Mouse (Mus musculus) adrenal gland, postnatal 4 days (tissue): ENCODE measurements around the gene Gdf5. TPM values are rescaled to one million over a fixed set of nuclear protein-coding genes. Genes with fewer than 3 reads are reported as not detected.
"Not testable (repeated sequence)": the region's sequence is repeated elsewhere in the genome, so short reads cannot be mapped to it uniquely, and the experiment has no call there.

Experiments used
- DNase-seq, 2 experiments: peaks; one replicate each; pipeline ENCODE4 v3.0.0; 2021 to 2022; ENCODE audit warnings: low spot score in 2 of 2, mixed read lengths in 2 of 2
- total RNA-seq, 2 experiments: library from RNA; stranded (reverse); gene quantifications; 2 replicates each; pipeline ENCODE4 v1.2.3; 2021

Gdf5 gene
- total RNA-seq, 2 experiments from 2014 or later: 0.64 to 1.1 TPM

- DNase-seq: peak; percentile 38 to 55
These were observed 3.3 kb downstream of the Gdf5 start for GRCm38 (mm10) chr2:155941697-155942442.

GRCm38 (mm10) chr2:155940681-155941080, 4.5 kb downstream of the Gdf5 start, which contains the start of gene Gm15557:
Gene Gm15557 (plus strand): TSS chr2:155940728.
- no peak for DNase-seq

- no peak for DNase-seq
These were observed 5.2 kb downstream of the Gdf5 start for GRCm38 (mm10) chr2:155939897-155940529.

DNA sequence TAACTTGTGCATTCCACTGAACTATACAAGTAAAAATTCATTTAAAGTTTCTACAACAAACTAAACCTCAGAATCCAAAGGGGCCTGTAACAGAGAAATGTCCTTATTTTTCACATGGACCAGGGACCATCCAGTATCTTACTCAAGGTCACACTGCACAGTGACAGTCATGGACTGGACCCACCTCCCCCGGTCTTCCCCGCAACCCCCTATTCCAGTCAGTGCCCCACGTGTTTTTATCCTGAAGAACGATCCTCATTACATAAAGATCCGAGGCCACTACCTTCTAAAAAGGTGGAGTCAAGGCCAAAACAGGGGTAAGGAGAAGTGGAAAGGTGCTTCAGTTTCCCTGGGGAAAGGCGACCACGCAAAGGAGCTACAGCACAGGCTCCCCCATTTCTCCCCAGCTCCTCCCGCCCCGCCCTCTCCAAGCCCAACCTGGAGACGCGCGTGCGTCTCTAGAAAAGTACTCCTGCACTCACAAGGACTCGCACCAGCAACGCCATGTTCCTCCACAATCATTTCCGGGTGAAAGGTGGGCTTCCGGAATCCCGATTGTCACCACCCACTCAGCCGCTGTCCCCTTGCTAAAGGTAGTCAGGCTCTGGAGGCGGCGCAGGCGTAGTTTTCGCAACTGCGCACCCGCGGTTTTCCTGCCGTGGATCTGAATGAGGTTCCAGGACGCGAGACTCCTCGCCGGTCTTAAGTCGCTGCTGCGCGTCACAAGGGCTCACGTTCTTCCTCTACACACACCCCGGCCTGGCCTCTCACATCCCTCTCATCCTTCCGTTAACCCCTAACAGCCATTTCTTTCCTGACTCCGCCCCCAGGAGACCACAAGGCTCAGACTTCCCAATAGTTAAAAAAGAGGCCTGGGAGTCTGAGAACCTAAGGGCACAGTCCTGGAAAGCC, 15.4 kb downstream of the Gdf5 start, which contains the start of gene Uqcc1:
Gene Uqcc1 (minus strand): TSS at position 780 of the 912 bp plus-strand sequence.
- peak; percentile 68 to 87 for DNase-seq

DNA sequence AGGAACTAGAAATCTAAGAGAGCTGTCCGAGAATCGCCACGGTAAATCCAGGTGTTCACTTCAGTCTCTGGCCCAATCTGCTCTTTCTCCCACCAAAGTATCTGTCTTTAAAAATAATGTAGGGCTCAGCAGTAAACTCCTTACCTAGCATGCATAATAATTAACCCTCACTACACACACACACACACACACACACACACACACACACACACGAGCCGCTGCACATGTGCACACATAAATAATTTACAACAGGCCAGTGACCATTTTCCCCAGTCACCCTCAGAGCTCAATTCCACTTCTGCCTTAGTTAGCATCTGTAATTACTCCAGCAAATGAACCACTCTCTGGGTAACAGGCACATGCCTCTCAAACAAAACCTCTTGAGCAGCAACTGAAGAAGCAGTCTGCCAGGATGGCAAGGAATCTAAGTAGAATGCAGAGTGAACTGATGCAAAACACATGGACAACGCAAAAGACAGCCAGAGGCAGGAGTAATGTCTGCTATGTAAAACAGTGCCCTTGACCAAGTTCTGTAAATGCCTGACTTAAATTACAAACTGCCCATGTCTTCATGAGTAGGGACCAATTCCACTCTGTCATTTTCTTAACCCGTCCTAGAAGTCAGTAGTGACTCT, 16.3 kb downstream of the Gdf5 start:
- DNase-seq: no peak

DNA sequence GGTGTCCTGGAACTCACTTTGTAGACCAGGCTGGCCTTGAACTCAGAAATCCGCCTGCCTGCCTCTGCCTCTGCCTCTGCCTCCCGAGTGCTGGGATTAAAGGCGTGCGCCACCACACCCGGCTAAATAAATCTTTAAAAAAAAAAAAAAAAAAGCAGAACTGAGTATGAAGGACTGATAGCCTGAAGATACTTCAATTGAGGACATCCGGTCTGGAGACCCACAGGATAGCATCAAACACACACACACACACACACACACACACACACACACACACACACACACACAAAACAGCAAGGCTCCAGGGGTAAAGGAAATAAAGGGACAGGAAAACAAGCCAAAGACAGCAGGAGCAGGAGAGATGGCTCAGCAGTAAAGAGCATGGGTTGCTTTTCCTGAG, 20.0 kb downstream of the Gdf5 start:
- not testable (repeated sequence) for DNase-seq

GRCm38 (mm10) chr2:155923143-155923542, 22.0 kb downstream of the Gdf5 start:
- DNase-seq: no peak

GRCm38 (mm10) chr2:155914684-155915083, 30.5 kb downstream of the Gdf5 start:
- no peak for DNase-seq

DNA sequence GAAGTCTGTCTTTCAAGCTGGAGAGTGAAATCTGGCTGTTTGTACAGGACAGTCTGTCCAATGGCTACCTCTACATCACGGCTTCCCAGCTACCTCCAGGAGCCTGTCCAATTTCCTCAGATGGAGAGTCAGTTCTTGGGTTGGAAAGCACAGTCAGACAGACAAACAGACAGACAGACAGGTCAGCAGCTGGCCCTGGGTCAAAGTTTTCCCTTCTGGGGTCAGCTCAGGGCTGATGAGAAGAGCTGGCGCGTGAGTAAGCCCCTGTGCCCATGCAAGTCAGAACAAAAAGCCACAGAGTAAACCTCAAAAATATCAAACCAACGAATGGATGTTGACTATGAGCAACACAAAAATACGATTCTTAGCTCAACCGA, 41.5 kb downstream of the Gdf5 start:
- no peak for DNase-seq

- no peak for DNase-seq
These were observed 42.1 kb downstream of the Gdf5 start for GRCm38 (mm10) chr2:155902989-155903631.

DNA sequence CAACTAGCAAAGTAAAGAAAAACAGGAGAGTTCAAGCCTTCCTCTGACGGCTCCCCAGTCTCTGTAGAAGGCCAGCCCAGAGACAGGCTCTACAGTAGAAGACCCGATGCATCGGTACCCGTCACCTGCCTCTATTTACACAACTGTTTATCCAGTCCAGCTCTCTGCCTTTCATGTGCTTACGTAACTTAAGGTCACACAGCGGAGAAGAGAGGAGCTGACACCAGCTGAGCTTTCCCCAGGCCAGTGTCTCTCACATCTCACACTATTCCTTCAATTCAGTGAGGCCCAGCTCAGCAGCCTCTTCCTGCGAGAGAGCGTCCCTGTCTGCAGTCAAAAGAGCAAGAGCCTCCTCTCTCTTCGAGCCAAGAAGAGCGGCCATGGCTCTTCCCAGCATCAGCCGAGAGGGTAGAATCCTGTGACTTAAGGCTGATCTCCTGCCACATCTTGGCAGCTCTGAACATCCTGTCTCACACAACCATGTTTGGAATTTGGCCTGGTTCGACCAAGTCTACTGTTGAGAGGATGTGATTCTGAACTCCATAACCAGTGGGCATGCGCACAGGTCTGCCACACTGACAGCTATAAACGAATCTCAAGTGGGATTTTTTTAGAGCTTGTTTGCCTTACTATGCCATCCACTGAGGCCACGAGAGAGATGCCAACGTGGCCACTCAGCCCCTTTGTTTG, 50.0 kb downstream of the Gdf5 start:
- no peak for DNase-seq

DNA sequence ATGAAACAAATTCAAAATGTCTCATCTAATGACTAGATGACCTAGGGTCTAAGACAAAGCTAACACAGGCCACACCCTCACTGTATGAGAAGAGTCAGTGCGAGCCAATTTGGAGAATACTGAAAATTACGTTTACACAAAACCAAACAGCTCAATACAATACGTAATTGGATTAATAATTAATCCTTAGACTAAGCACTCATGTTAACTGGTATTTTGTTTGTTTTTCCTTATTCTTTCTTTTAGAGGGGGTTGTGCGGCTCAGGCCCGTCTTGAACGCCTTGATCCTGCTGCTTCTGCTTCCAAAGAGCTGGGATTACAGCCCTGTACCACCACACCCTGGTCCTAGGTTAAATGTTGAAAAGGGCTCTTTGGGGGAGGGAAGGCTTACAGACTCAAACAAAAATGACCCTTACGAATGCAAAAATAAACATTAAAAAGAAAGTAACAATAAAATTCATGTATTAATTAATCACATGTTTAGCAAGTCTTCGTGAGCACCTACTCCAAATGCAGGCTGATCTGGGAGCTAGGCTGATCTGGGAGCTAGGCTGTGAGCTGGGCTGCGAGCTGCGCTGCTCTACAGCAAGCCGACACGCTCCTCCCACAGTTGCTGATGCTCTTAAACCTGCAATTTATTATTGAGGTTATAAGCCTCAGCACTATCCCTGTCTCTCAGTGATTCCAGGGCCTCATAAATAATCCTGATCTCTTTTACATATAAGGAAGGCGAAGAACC, 50.7 kb downstream of the Gdf5 start:
- no peak for DNase-seq

Other genes starting within 250 kb of the Gdf5 start
- gene Edem2, start 215.9 kb downstream of the Gdf5 start, total RNA-seq: 10 to 100 TPM; 42.0 to 43.8 TPM
- not detected for gene Gm17581, start 209.5 kb downstream of the Gdf5 start, total RNA-seq
- 10 to 100 TPM; 30.2 to 32.7 TPM for gene Procr, start 194.2 kb downstream of the Gdf5 start, total RNA-seq
- 1 to 10 TPM; 5.3 to 6.9 TPM for gene Mmp24, start 170.0 kb downstream of the Gdf5 start, total RNA-seq
- gene BC029722, start 125.9 kb downstream of the Gdf5 start, total RNA-seq: 10 to 100 TPM; 72.5 to 72.6 TPM
- gene Eif6, start 118.4 kb downstream of the Gdf5 start, total RNA-seq: 100 to 1,000 TPM; 137 to 148 TPM
- not detected for gene Fam83c, start 110.5 kb downstream of the Gdf5 start, total RNA-seq
- 100 to 1,000 TPM in 1 of 2 experiments, 10 to 100 TPM in 1; 92.3 to 106 TPM for gene Uqcc1, start 15.1 kb downstream of the Gdf5 start, total RNA-seq
- gene Gm15557, start 4.6 kb downstream of the Gdf5 start, total RNA-seq: not detected
- 10 to 100 TPM; 26.8 to 29.9 TPM for gene Cep250, start 11.1 kb upstream of the Gdf5 start, total RNA-seq
- 1 to 10 TPM; 2.8 to 3.9 TPM for gene 6430550D23Rik, start 62.6 kb upstream of the Gdf5 start, total RNA-seq
- 100 to 1,000 TPM; 224 to 225 TPM for gene Ergic3, start 62.7 kb upstream of the Gdf5 start, total RNA-seq
- not detected for gene Fer1l4, start 107.6 kb upstream of the Gdf5 start, total RNA-seq
- gene Spag4, start 119.8 kb upstream of the Gdf5 start, total RNA-seq: 1 to 10 TPM; 3.2 to 5.8 TPM
- 10 to 100 TPM; 25.5 to 27.7 TPM for gene Cpne1, start 166.6 kb upstream of the Gdf5 start, total RNA-seq
- gene Rbm12, start 166.6 kb upstream of the Gdf5 start, total RNA-seq: 10 to 100 TPM; 45.5 to 49.1 TPM
- gene Gm28036, start 181.7 kb upstream of the Gdf5 start, total RNA-seq: 10 to 100 TPM; 36.7 to 44.4 TPM
- 100 to 1,000 TPM; 255 to 270 TPM for gene Romo1, start 198.7 kb upstream of the Gdf5 start, total RNA-seq
- 10 to 100 TPM; 67.9 to 74.5 TPM for gene Nfs1, start 198.8 kb upstream of the Gdf5 start, total RNA-seq
- gene Rbm39, start 234.9 kb upstream of the Gdf5 start, total RNA-seq: 100 to 1,000 TPM; 525 to 551 TPM